Mouse (Mus musculus): ENCODE measurements around the gene Trp73.

The Trp73 gene

DNA sequence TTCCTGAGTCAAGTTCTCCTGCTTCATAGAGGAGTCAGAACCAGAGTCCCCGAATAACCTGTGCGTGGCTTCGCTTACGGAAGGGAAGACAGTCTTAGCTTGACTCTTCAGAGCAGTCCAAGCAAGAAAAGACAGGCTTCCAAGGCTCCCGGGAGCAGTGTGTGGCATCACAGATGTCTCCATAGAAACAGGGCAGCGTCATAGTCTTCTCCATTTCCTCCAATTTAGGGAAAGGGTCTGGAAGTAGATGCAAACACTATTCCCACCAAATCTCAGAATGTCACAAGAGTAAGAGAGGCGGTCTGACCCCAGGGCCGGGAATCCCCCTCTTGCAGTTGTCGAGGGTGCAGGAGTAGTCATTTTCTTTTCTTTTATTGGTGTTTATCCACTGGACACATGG, 97.4 kb downstream of the Trp73 start, which contains the start of gene Ccdc27:
Ccdc27 (minus strand) TSS at position 101 of the 400 bp plus-strand sequence.
- no peak for DNase-seq (ENCODE audit: low read depth, low spot score)

DNA sequence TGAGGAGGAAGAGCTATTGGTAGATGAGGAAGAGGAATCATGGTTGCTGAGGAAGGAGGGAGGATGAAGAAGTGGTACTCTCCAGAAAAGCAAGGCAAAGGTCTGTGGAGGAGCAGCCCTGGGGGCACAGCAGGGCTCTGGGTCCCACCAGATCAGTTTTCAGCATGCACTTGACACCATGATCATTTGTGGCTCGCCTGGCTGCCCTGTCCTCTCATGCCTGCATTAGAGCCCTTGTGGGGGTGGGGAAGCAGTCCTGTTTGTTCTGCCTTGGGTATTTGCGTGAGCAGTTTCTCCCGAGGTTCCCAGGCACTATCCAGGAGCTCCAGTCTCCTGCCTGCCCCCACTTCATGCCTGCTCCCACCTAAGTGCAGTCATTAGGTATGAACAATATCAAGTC, 102.9 kb downstream of the Trp73 start:
- no peak for DNase-seq (ENCODE audit: low read depth, low spot score)

DNA sequence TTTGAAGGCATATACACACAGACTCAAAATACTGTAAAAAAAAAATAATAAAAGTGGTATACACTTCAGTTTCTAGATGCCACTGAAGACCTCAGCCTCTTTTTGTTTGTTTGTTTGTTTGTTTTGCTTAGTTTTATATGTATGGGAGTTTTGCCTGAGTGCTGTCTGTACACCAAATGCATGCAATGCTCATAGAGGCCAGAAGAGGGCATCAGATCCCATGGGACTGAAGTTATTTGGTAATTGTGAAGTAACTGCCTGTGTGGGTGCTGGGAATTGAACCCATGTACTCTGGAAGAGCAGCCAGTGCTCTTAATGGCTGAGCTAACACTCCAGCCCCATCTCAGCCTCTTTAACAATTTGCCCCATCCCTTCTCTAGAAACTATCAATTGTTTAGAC, 111.4 kb downstream of the Trp73 start:
- DNase-seq (ENCODE audit: low read depth, low spot score) = no peak

DNA sequence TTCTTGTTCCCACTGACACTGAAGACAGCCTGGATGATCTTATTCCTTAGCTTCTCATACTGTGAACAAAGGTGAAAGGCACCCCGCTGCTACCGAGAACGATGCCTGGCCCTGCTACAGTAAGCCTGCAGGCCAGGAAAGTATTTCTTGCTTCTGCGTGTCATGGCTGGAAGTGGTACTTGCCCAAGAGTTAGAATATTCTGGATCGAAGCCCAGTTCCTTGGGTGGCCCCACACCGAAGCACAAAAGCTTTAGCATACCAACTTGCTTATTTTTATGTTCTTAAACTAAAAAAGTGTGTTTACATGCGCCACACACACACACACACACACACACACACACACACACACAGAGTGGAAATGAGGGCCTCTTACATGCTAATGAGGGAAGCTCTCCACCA, 111.9 kb downstream of the Trp73 start:
- no peak for DNase-seq (ENCODE audit: low read depth, low spot score)

DNA sequence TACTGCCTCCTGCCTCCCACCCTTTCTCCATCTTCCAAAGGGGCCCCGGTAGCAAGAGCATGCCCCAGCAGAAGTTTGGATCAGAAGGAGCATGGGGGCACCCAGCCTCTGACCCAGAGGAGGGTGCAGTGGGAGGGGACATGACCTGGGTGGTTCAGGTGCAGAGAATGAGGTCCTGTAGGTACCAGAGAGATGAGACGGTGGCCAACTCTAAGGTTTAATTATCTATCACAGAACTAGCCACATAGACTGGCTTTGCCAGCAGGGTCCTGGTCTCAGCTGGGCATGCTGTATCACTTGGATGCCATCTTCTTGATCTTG, 113.6 kb downstream of the Trp73 start:
- DNase-seq (ENCODE audit: low read depth, low spot score) = no peak

DNA sequence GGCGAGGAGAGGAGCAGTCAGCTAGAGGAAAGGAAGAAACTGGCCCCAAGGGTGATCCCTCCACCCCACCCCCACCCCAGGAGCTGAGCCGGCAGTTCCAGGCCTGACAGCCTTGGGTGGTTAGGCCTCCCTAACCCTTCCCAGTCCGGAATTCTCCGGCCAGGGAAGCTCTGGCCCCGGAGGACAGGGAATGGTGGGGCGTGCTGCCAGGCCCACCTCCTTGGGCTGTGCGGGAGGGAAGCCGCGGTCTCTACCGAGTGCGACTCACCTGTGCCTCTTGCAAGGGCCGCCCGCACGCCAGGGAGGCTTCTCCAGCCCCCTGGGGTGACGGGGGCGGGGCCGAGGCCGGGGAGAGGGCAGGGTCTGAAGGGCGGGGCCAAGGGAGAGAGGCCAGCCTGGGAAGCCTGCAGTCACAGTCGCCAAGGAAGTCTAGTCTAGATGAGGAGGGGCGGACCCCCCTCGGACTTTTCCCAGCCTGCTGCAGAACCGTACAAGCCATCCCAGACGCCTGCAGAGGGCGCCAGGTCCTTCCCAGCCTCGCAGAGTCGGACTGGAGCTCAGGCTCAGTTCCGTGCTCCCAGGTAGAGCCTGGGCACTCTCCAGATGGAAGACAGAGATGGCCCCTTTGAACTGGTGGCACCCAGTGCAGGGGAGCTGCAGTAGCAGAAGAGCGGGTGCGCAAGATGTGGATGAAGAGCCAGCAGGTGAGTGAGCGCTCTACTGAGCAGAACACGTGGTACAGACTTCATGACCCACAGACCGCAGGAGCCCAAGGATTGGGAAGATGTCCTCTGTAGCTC, 114.2 kb downstream of the Trp73 start, which contains the start of gene Smim1:
Smim1 (minus strand) TSS at position 590 of the 800 bp plus-strand sequence.
- no peak for DNase-seq (ENCODE audit: low read depth, low spot score)

DNA sequence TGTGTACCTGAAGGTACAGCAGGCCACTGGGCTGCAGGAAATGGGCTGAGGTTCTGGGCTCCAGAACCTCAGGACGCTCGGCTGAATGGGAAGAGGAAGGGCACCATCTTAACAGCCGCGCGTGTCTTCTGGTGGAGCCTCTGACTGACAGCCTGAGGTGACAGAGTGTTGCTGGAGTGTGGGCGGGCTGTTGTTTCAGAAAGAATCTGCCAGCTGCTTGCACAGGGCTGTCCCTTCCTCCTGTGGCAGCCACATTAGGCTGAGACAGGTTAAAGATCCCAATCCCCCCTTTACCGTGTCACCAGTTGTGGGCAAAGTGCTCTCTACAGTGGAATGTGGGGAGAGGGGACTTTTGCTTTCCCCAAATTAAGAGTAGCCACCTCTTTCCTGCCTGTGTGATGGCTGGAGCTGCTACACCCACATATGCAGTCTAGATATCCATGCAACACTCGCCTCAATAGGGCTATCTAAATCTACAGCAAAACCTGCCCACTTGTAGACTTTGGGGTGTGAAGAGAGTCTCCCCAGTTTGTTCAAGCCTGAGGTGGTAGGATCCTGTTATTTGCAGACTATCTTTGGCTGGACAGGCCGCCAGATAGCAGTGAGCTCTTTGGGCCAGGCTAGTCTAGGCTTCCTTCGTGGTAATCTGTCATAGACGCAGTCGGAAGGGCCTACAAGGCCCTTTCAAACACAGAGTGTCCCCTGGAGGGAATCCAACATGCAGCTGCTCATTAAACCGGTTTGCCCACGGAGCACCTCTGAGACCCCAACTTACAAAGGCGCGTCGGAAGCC, 115.1 kb downstream of the Trp73 start:
- DNase-seq (ENCODE audit: low read depth, low spot score) = no peak

DNA sequence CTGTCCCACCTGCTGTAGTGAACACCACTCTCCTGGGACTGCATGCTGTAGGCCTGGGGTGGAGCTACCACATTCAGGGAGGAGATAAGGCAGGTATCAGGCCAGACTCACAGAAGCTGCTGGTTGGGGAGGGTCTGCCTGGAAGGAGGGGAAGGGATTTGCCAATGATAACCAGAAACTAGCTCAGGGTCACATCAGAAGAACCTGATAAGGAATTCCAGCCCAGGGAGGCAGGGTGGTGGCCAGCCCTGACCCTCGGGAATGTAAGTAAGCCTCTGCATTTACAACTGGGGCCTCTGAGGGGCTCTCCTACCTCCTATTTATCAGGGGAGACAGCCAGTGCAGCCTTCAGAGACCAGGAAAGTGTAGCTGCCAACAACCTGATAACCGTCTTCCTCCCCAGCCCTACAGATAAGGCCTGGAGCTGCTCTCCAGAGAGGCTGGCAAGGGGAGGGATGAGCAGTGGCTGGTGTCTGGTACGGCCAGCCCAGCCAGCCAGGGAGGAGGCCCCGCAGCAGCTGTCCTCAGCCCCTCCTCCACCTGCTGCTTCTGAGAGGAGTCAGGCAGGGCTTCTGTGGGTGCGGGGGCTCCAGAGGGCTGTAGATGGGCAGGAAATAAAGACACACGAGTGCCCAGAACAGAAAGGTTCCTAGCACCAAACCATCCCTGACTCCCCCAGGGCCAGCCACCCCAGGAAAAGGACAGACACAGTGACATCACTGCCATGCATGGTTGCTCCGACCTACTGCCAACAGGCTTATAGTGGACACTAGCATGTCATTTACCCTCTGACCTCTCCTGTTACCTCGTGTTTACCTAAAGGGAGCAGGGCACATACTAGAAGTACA, 116.0 kb downstream of the Trp73 start:
- no peak for DNase-seq (ENCODE audit: low read depth, low spot score)

DNA sequence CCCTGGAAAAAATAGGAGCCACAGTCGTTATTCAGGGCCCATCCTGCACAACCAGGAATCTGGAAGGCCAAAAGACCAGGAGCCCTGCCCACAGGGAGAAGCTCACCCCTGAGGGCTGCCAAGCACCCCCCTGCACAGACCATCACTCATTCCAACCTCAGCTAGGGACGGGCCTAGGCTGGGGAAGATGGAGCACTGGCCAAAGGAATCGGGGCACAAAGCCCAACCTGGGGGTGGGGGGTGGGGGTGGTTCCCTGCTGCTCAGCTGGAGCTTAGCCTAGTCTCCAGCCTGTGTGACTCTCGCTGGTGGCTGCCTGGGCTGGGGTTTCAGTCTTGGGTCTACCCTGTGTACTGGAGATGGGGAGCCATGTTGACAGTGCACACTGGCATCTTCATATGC, 117.2 kb downstream of the Trp73 start:
- no peak for DNase-seq (ENCODE audit: low read depth, low spot score)

DNA sequence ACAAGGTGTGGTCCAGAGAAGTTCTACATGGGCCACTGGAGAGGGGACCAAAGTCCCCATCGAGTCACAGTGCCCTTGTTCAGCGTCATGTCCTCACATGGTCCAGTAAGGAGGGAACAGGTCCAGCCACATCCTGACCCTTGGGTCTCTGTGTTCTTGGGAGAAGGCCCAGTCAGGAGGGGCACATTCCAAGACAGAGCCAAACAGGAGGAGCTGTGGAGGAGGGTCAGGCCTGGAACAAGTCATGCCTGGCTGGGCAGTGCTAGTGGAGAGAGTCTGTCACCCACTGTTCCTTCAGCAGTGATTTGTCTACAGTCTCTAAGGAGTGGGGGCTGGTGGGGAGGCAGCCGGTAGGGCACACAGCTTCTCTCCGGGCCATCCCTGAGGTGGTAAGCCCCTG, 117.6 kb downstream of the Trp73 start:
- DNase-seq (ENCODE audit: low read depth, low spot score) = no peak

DNA sequence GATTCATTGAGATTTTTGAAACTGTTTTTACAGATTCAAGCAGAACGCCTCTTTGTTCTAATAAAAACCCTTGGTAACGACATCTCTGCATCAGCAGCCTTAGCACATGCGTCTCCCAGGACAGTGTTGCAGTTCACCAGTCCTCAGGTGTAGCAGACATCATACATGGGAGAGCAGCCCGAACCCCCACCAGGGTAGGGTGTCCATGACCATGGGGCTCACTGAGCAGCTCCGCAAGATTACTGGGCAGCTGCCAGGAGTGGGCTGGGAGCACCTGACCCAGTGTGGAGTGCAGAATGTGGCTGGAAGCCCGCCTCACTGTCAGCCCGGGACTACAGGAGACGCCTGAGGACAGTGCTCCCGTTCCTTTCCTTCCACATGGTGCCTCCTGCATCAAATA, 118.6 kb downstream of the Trp73 start:
- no peak for DNase-seq (ENCODE audit: low read depth, low spot score)

DNA sequence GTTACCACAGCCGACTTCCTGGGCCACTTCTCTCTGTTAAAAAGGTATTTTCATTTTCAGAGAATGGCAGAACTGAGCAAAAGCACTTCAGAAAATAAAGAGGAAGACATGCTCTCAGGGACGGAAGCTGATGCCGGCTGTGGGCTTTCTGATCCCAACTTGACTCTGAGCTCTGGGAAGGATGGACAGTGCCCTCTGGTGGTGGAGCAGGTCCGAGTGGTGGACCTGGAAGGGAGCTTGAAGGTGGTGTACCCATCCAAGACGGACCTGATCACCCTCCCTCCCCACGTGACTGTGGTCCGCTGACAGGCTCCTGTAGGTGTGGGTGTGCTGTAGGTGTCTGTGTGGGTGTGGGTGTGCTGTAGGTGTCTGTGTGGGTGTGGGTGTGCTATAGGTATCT, 120.4 kb downstream of the Trp73 start:
- no peak for DNase-seq (ENCODE audit: low read depth, low spot score)

DNA sequence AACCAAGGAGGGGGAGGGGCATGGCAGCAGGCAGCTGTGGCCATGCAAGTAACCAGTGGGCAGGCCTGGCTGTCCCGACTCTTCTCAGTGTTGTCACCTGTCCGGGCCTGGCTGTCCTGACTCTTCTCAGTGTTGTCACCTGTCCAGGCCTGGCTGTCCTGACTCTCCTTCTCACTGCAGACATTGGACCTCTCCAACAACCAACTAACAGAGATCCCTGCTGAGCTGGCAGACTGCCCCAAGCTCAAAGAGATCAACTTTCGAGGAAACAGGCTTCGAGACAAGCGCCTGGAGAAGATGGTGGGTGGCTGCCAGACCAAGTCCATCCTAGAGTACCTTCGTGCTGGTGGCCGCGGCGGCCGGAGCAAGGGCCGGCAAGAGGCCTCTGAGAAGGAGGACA, 124.5 kb downstream of the Trp73 start:
- DNase-seq (ENCODE audit: low read depth, low spot score) = no peak

DNA sequence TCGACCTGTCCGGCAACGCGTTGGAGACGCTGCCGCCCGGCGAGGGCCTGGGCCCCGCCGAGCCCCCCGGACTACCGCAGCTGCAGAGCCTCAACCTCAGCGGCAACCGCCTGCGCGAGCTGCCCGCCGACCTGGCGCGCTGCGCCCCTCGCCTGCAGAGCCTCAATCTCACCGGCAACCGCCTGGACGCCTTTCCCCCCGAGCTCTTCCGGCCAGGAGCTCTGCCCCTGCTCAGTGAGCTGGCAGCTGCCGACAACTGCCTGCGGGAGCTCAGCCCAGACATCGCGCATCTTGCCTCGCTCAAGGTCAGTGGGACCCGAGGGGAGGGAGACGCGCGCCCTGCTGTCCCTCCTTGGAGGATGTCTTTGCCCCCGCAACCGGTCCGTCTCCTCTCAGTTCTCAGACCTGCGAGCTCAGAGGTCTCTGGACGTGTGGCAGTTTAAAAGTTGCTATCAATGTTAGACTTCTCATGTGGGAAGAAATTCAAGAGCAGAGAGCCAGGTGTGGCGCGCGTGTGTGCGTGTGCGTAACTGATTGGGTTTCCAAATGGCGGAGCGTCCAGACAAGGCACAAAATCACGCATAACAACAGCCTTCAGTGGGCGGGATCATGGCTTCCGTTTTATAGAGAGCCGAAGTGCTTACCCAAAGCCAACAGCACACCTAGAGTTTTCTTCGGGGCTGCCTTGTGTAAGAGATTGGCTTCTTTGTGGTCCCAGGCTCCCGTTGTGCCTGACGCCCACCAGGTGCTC, 127.7 kb downstream of the Trp73 start:
- DNase-seq (ENCODE audit: low read depth, low spot score) = no peak

DNA sequence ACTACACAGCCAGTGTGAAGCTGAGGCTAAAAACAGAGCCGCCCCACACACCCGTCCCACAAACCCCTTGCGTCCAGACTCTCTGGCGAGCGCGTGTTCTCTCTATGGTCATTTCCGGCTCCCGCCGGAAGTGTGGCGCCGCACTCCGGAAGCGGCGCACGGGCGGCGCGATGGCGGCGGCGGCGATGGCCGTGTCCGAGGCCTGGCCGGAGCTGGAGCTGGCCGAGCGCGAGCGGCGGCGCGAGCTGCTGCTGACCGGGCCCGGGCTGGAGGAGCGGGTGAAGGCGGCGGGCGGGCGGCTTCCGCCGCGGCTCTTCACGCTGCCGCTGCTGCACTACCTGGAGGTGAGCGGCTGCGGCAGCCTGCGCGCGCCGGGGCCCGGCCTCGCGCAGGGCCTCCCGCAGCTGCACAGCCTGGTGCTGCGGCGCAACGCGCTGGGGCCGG, 128.3 kb downstream of the Trp73 start, which contains the start of gene Lrrc47:
Lrrc47 (plus strand) TSS at position 86 of the 444 bp plus-strand sequence.
- DNase-seq (ENCODE audit: low read depth, low spot score) = peak; percentile 79

DNA sequence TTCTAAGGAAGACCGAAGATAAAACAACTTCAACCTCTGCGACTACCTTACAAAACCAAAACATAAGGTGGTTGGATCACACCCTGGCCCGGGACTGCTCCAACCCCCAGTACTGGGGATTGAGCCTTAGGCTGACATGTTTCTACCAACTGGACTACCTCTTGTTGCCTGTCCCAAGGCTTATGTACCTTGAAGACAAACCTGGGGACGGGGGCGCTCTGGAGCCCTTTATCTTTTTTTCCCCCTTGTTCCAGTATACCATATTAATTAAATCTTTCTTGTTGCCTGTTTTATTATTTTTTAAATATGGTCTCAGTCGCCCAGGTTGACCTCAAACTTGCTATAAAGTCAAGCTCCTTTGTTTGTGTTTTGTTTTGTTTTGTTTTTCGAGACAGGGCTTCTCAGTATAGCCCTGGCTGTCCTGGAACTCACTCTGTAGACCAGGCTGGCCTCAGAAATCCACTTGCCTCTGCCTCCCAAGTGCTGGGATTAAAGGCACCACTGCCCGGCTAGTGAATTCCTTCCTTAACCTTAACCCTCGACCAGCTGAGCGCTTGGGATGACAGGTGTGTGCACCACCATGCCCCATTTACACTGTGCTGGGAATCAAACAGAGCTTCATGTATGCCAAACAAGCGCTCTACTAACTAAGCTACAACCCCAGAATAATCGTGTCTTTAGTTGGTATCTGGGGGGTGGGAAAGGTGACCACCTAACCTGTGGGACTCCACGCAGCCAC, 128.9 kb downstream of the Trp73 start:
- no peak for DNase-seq (ENCODE audit: low read depth, low spot score)

DNA sequence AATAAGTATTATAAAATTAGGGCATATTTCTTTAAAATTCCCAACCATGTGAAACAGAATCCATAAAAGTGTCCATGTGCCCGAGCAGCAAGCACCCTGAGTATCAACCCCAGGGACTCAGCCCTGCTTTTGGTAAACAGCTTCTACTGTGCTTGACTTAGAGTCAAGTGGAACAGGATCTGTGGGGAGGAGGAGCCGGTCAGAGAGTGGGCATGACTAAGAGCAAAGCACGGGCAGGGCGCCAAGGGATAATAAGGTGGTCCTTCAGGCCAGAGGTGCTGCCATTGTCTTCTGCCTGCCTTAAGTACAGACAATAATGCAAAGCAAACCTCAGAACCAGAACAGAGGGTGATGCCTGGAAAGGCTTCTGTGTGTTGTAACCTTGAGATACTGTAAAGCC, 132.2 kb downstream of the Trp73 start:
- DNase-seq (ENCODE audit: low read depth, low spot score) = no peak

DNA sequence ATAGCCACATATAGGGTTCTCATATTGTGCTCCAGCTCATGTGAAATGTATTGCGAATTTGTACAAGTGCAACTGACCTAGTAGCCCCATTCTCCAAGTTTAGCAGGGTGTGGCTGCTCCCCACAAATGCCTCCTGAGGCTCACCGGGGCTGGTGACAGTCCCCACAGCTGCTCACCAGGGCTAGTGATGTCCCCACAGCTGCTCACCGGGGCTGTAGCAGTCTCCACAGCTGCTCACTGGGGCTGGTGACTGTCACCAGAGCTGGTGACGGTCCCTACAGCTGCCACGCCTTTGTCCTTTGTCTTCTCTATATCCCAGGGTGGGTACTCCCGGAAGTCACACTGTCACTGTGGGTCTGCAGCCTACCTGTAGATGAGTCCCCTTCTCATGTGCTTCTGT, 133.7 kb downstream of the Trp73 start:
- DNase-seq (ENCODE audit: low read depth, low spot score) = no peak
